Mouse (Mus musculus): Measurements from ENCODE around the gene Gm21972.

DNA sequence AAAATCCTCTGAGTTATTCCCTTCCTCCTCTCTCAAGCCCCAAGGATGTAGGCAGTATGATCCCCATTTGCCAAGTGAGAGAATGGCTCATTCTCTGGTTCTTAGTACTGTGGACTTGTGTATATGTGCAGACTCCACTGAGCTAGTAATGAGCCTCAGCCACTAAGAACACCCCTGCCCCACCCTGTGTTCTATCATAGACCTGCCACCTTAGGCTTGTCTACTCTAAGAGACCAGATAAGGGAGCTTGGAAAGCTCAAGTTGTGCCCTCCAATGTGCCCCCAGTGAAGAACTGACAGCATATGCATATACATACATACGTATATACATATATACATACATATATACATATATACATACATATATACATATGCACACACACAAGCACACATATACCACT lies 78.1 kb downstream of the Gm21972 start:
- TF ChIP-seq POLR2A (IDR thresholded peaks at IDR 0.05; ENCODE audit: extremely low read depth, insufficient read depth, low read length) = no peak
- TF ChIP-seq CTCF (IDR thresholded peaks at IDR 0.05; ENCODE audit: extremely low read depth, insufficient read depth, low read length) = no peak

Data from cortical plate, adult 2 months (tissue).